Mouse (Mus musculus) left cerebral cortex, adult 6 months (tissue): ENCODE measurements around the gene Ppp2r3d. TPM values are rescaled to one million over a fixed set of nuclear protein-coding genes. Genes with fewer than 3 reads are reported as not detected.

Source experiments
- long read RNA-seq, 2 experiments: library from polyadenylated mRNA; unstranded; transcript quantifications; one replicate each; pipeline ENCODE4 v2.0.0; 2019 to 2020
- polyA plus RNA-seq: library from polyadenylated mRNA; unstranded; fragments of <200 nt; fragmentation: Nextera tagmentation; gene quantifications from 2 replicates; pipeline ENCODE4 v1.2.3, GENCODE M21; 2021

Ppp2r3d gene
- 26.7 and 49.7 TPM in 2 replicates for polyA plus RNA-seq
- long read RNA-seq, experiment 1, partial matches to known transcripts = 0 of 2 reads
- long read RNA-seq, experiment 1, other reads (novel, unspliced or antisense) = 0 of 2 reads
- long read RNA-seq, experiment 2, partial matches to known transcripts = 0 of 3 reads
- long read RNA-seq, experiment 2, other reads (novel, unspliced or antisense) = 0 of 3 reads

GRCm38 (mm10) chr9:124476096-124476902 is at the start of gene Ppp2r3d:
Ppp2r3d (minus strand) TSS chr9:124476898.

GRCm38 (mm10) chr9:124493693-124494092 is 17.0 kb upstream of the Ppp2r3d start, which contains the start of gene Gm21836:
Gm21836 (minus strand) TSS chr9:124493793.

Other genes with a start within 250 kb of the Ppp2r3d start
- 9.5 and 12.8 TPM in 2 replicates for gene 2010315B03Rik, start 164.2 kb downstream of the Ppp2r3d start, polyA plus RNA-seq
- not detected in 2 replicates for gene Gm21836, start 16.9 kb upstream of the Ppp2r3d start, polyA plus RNA-seq